Mouse (Mus musculus) lung, adult 2 months (tissue): ENCODE data around the gene Zdhhc14.

Source experiments
- CTCF ChIP-seq: fragments of 200-500 bp; IDR thresholded peaks from 2 replicates; pipeline ENCODE4 v1.5.1; 2011; ENCODE audit warnings: mild to moderate bottlenecking, low read length, control low read depth; ENCODE audit not compliant: insufficient read depth
- POLR2A ChIP-seq: fragments of 200-500 bp; IDR thresholded peaks from 2 replicates; pipeline ENCODE4 v1.6.1; 2011; ENCODE audit warnings: low read depth, mild to moderate bottlenecking, control low read depth, low read length, borderline replicate concordance; ENCODE audit errors: extremely low read depth

DNA sequence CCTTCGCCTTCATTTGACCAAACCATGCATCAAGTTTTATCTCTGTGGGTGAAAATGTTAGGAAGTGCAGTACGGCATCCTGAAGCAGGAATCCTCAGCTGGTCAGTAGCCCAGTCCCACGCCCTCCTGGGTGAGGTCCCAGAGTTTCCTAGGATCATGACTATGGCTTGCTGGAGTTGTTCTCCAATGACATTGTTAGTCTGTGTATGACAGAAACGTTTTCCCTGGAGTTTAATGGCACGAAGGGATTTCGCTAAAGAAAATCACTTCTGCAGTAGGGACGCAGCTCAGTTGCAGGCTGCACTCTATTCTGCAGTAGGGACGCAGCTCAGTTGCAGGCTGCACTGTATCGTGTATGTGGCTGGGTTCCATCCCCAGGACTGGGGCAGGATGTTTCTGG, 161.6 kb downstream of the Zdhhc14 start:
- TF ChIP-seq POLR2A (no peak), CTCF (no peak)
